Mouse (Mus musculus): ENCODE results near the gene Trem1. TPM values are rescaled to one million over a fixed set of nuclear protein-coding genes. Genes with fewer than 3 reads are reported as not detected.

Gene Trem1
- polyA plus RNA-seq, 1 experiment: 0.07 TPM

GRCm38 (mm10) chr17:48235773-48236370 lies 3.3 kb downstream of the Trem1 start:
- peaks cover 4% of the 10 kb centered on the region; the same call in 1 of the 2 replicates for H3K9me3 ChIP-seq
- TF ChIP-seq GATA1 (IDR thresholded peaks at IDR 0.05; ENCODE audit: borderline replicate concordance, low read length) (no peak), FLI1 (IDR thresholded peaks at IDR 0.05; ENCODE audit: low read length) (no peak)

GRCm38 (mm10) chr17:48237621-48238020 lies 5.1 kb downstream of the Trem1 start:
- TF ChIP-seq FLI1 (IDR thresholded peaks at IDR 0.05; ENCODE audit: low read length): no peak
- no peak for TF ChIP-seq GATA1 (IDR thresholded peaks at IDR 0.05; ENCODE audit: borderline replicate concordance, low read length)
- H3K27me3 ChIP-seq (replicated peaks): peaks cover 17% of the 10 kb centered on the region
- H3K4me1 ChIP-seq: peaks cover 4% of the 10 kb centered on the region
- no peak overlapping the region for H3K4me3 ChIP-seq (replicated peaks)
- peaks cover 4% of the 10 kb centered on the region; the same call in 1 of the 2 replicates for H3K9me3 ChIP-seq
- no peaks in the 10 kb centered on the region for H3K36me3 ChIP-seq (replicated peaks; ENCODE audit: low read length)

More at GRCm38 (mm10) chr17:48235773-48236370, 3.3 kb downstream of the Trem1 start:
- Histone ChIP-seq H3K27me3 (replicated peaks) (peaks cover 6% of the 10 kb centered on the region), H3K4me1 (peaks cover 18% of the 10 kb centered on the region), H3K4me3 (replicated peaks) (no peak overlapping the region), H3K36me3 (replicated peaks; ENCODE audit: low read length) (no peaks in the 10 kb centered on the region)

GRCm38 (mm10) chr17:48247221-48247928 lies 14.8 kb downstream of the Trem1 start, which contains the start of gene Trem3:
Trem3 (plus strand) TSS chr17:48247777.
- Histone ChIP-seq H3K9me3 (peaks cover 6% of the 10 kb centered on the region), H3K27me3 (replicated peaks) (peaks cover 19% of the 10 kb centered on the region), H3K4me1 (peaks cover 17% of the 10 kb centered on the region), H3K36me3 (replicated peaks; ENCODE audit: low read length) (no peaks in the 10 kb centered on the region), H3K4me3 (replicated peaks) (peak within 1 kb of the TSS; percentile 29)
- TF ChIP-seq FLI1 (IDR thresholded peaks at IDR 0.05; ENCODE audit: low read length): no peak
- TF ChIP-seq GATA1 (IDR thresholded peaks at IDR 0.05; ENCODE audit: borderline replicate concordance, low read length): no peak

DNA sequence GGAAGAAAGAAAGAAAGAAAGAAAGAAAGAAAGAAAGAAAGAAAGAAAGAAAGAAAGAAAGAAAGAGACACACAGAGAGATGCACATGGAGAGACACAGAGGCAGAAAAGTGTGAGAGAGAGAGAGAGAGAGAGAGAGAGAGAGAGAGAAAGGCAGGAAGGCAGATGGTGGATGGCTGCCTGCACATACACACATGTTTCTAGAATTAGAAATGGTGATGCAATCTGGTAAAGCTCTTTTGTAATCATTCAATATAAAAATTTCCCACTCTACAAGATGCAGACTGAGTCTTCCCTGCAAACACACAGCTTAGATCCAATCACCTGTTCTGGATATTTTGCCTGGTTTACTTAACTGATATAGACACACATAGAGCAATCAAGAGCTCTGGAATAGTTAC lies 16.5 kb downstream of the Trem1 start:
- Histone ChIP-seq H3K27me3 (replicated peaks) (peaks cover 16% of the 10 kb centered on the region), H3K9me3 (peaks cover 6% of the 10 kb centered on the region), H3K36me3 (replicated peaks; ENCODE audit: low read length) (no peaks in the 10 kb centered on the region), H3K4me1 (peaks cover 23% of the 10 kb centered on the region), H3K4me3 (replicated peaks) (no peak overlapping the region)
- TF ChIP-seq FLI1 (IDR thresholded peaks at IDR 0.05; ENCODE audit: low read length): no peak
- no peak for TF ChIP-seq GATA1 (IDR thresholded peaks at IDR 0.05; ENCODE audit: borderline replicate concordance, low read length)

- H3K27me3 ChIP-seq (replicated peaks): peaks cover 13% of the 10 kb centered on the region
- peaks cover 27% of the 10 kb centered on the region for H3K4me1 ChIP-seq
- no peak overlapping the region for H3K4me3 ChIP-seq (replicated peaks)
- no peak for TF ChIP-seq FLI1 (IDR thresholded peaks at IDR 0.05; ENCODE audit: low read length)
- TF ChIP-seq GATA1 (IDR thresholded peaks at IDR 0.05; ENCODE audit: borderline replicate concordance, low read length): no peak
- H3K9me3 ChIP-seq: peaks cover 6% of the 10 kb centered on the region
- H3K36me3 ChIP-seq (replicated peaks; ENCODE audit: low read length): no peaks in the 10 kb centered on the region
Observed at GRCm38 (mm10) chr17:48249501-48249900, 16.9 kb downstream of the Trem1 start.

DNA sequence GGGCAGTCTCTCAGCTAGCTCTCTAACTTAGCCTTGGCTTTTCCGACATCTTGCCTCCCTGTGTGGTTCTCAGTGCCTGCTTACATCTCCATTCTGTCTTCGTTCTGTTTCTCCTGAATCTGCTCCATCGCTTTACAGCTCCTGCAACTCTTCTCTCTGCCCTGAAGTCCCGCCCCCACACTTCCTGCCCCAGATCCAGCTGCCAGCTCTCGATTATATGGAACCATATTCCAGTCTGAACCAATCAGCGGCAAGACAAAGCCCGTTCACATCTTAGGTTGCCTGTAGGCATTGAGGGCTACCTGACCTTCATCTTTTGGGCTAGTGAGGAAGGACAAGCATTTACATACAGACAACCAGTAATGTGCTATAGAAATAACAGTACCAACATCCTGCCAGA lies 18.1 kb downstream of the Trem1 start:
- H3K9me3 ChIP-seq: peaks cover 6% of the 10 kb centered on the region
- H3K4me3 ChIP-seq (replicated peaks): no peak overlapping the region
- peaks cover 34% of the 10 kb centered on the region for H3K4me1 ChIP-seq
- no peaks in the 10 kb centered on the region for H3K36me3 ChIP-seq (replicated peaks; ENCODE audit: low read length)
- TF ChIP-seq FLI1 (IDR thresholded peaks at IDR 0.05; ENCODE audit: low read length) (no peak), GATA1 (IDR thresholded peaks at IDR 0.05; ENCODE audit: borderline replicate concordance, low read length) (no peak)
- H3K27me3 ChIP-seq (replicated peaks): peaks cover 8% of the 10 kb centered on the region

DNA sequence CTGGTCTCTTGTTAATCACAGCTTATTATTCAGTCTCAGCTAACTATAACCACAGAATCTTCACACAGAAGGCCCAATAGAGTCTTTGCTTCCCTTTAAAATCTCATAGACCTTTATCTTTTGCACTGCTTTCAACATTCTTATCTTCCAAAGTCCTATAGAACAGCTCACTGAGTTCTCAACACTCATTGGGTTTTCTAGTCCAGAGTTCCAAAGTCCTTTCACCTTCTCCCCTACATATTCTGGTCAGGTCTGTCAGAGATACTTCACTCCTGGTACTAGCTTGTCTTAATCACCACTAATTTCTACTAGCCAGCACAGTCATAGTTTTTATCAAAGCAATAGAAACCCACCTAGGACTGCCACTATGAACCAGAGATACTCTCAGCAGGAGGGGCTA lies 24.0 kb downstream of the Trem1 start:
- no peaks in the 10 kb centered on the region for H3K36me3 ChIP-seq (replicated peaks; ENCODE audit: low read length)
- TF ChIP-seq FLI1 (IDR thresholded peaks at IDR 0.05; ENCODE audit: low read length): no peak
- TF ChIP-seq GATA1 (IDR thresholded peaks at IDR 0.05; ENCODE audit: borderline replicate concordance, low read length): no peak
- H3K9me3 ChIP-seq: peaks cover 13% of the 10 kb centered on the region
- H3K27me3 ChIP-seq (replicated peaks): peaks cover 9% of the 10 kb centered on the region
- H3K4me3 ChIP-seq (replicated peaks): no peak overlapping the region
- H3K4me1 ChIP-seq: peaks cover 22% of the 10 kb centered on the region

DNA sequence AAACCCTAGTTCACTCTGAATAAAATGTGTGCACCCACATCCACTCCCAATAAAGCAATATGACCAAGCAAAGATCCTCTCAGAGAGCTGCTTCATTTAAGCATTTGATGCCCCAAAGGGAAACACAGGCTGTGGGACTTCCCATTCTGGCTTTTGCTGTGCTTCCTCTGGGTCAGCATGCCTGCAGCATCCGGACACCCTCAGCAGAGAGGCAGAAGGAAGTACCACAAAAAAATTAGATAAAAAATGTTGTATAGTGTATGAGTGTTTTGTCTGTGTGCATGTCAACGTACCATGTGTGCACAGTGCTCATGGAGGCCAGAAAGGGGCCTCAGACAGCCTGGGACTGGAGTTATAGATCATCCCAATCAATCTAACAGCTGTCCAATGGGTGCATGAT lies 29.3 kb downstream of the Trem1 start:
- TF ChIP-seq FLI1 (IDR thresholded peaks at IDR 0.05; ENCODE audit: low read length) (no peak), GATA1 (IDR thresholded peaks at IDR 0.05; ENCODE audit: borderline replicate concordance, low read length) (no peak)
- Histone ChIP-seq H3K9me3 (peaks cover 13% of the 10 kb centered on the region), H3K36me3 (replicated peaks; ENCODE audit: low read length) (no peaks in the 10 kb centered on the region), H3K27me3 (replicated peaks) (peaks cover 3% of the 10 kb centered on the region), H3K4me3 (replicated peaks) (no peak overlapping the region), H3K4me1 (peaks cover 34% of the 10 kb centered on the region)

DNA sequence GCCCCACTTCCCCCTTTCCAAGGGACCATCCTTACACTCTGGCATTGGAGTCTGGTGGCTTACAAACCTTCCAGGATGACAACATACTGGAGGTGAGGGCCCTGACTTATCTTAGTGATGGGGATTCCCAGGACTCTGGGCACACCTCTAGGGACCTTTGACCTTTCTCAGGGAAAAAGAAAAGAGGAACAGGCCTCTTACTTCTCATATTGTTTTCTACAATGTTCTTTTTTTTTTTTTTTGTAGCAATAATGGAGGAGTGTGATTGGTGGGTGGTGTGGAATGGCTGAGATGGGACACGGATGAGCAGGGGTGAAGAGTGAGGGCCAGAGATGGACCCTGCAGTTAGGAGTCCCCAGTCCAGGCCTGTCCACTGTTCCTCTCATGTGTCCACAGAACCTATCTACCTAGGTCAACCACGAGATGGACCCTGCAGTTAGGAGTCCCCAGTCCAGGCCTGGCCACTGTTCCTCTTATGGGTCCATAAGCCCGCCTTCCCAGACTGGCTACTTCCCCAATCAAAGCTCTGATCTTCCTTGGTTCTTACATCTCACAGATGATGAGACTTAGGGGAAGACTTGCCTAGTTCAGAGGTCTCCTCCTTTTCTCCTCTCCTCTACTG lies 31.3 kb downstream of the Trem1 start, which contains the start of gene Treml4:
Treml4 (plus strand) TSS at position 555 of the 622 bp plus-strand sequence.
- peaks cover 34% of the 10 kb centered on the region for H3K4me1 ChIP-seq
- TF ChIP-seq FLI1 (IDR thresholded peaks at IDR 0.05; ENCODE audit: low read length) (no peak), GATA1 (IDR thresholded peaks at IDR 0.05; ENCODE audit: borderline replicate concordance, low read length) (no peak)
- H3K4me3 ChIP-seq (replicated peaks): no peak within 1 kb of the TSS
- H3K36me3 ChIP-seq (replicated peaks; ENCODE audit: low read length): no peaks in the 10 kb centered on the region
- peaks cover 13% of the 10 kb centered on the region for H3K9me3 ChIP-seq
- peaks cover 4% of the 10 kb centered on the region for H3K27me3 ChIP-seq (replicated peaks)

DNA sequence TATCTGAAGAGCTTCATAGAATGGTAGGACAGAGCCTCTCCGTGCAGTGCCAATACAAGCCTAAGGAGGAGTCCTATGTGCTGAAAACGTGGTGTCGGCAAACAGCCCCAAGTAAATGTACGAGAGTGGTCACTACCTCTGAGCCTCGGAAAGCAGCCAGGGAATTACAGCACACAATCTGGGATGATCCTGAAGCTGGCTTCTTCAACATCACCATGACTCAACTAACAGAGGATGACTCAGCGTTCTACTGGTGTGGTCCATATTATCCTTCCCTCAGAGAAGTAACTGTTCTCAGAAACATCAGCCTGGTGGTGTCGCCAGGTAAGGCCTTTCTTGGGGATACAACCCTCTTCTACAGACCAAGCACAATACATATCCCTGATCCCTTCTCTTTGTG lies 32.1 kb downstream of the Trem1 start:
- TF ChIP-seq GATA1 (IDR thresholded peaks at IDR 0.05; ENCODE audit: borderline replicate concordance, low read length) (no peak), FLI1 (IDR thresholded peaks at IDR 0.05; ENCODE audit: low read length) (no peak)
- H3K4me3 ChIP-seq (replicated peaks): no peak overlapping the region
- H3K9me3 ChIP-seq: peaks cover 4% of the 10 kb centered on the region
- H3K4me1 ChIP-seq: peaks cover 41% of the 10 kb centered on the region
- no peaks in the 10 kb centered on the region for H3K36me3 ChIP-seq (replicated peaks; ENCODE audit: low read length)
- peaks cover 4% of the 10 kb centered on the region for H3K27me3 ChIP-seq (replicated peaks)
